Mouse (Mus musculus): ENCODE results near the gene Serpina5. TPM values are rescaled to one million over a fixed set of nuclear protein-coding genes. Genes with fewer than 3 reads are reported as not detected.

Serpina5 gene
- polyA plus RNA-seq (2014; fragmentation: Nextera tagmentation; extraction: Ambion mirVana) = not detected in 2 replicates

- Histone ChIP-seq H3K9me3 (ENCODE audit: control insufficient read depth, low read depth, low read length) (no peaks in the 10 kb centered on the region), H3K9ac (replicated peaks; ENCODE audit: low read depth, low read length) (no peak within 1 kb of the TSS), H3K4me3 (ENCODE audit: low read depth, low read length) (no peak within 1 kb of the TSS), H3K4me1 (ENCODE audit: control insufficient read depth, insufficient read depth, low read length) (no peaks in the 10 kb centered on the region), H3K27ac (ENCODE audit: low read length) (no peak within 1 kb of the TSS), H3K36me3 (ENCODE audit: control insufficient read depth, insufficient read depth, low read length) (no peaks in the 10 kb centered on the region), H3K4me2 (replicated peaks; ENCODE audit: low read depth, low read length) (no peak within 1 kb of the TSS), H3K27me3 (ENCODE audit: control insufficient read depth, insufficient read depth, low read length) (no peaks in the 10 kb centered on the region)
- no peak for ATAC-seq (ENCODE audit: insufficient number of reproducible peaks, insufficient read depth, low FRiP score, low read depth)
- WGBS = 85% methylated on average over 6 of the region's 6 CpGs
Observed at GRCm38 (mm10) chr12:104100768-104101167, at the start of gene Serpina5. Serpina5 (plus strand) TSS chr12:104101113.

GRCm38 (mm10) chr12:104053995-104054394 is 46.9 kb upstream of the Serpina5 start:
- Histone ChIP-seq H3K36me3 (ENCODE audit: control insufficient read depth, insufficient read depth, low read length) (no peaks in the 10 kb centered on the region), H3K4me2 (replicated peaks; ENCODE audit: low read depth, low read length) (no peak overlapping the region), H3K4me1 (ENCODE audit: control insufficient read depth, insufficient read depth, low read length) (no peaks in the 10 kb centered on the region), H3K27ac (ENCODE audit: low read length) (no peak overlapping the region), H3K27me3 (ENCODE audit: control insufficient read depth, insufficient read depth, low read length) (no peaks in the 10 kb centered on the region), H3K9me3 (ENCODE audit: control insufficient read depth, low read depth, low read length) (no peaks in the 10 kb centered on the region), H3K4me3 (ENCODE audit: low read depth, low read length) (no peak overlapping the region), H3K9ac (replicated peaks; ENCODE audit: low read depth, low read length) (no peak overlapping the region)
- 64% methylated on average over 1 of the region's 1 CpGs for WGBS
- ATAC-seq (ENCODE audit: insufficient number of reproducible peaks, insufficient read depth, low FRiP score, low read depth) = no peak

- no peak for ATAC-seq (ENCODE audit: insufficient number of reproducible peaks, insufficient read depth, low FRiP score, low read depth)
- Histone ChIP-seq H3K27ac (ENCODE audit: low read length) (no peak overlapping the region), H3K4me3 (ENCODE audit: low read depth, low read length) (no peak overlapping the region), H3K9me3 (ENCODE audit: control insufficient read depth, low read depth, low read length) (no peaks in the 10 kb centered on the region), H3K4me2 (replicated peaks; ENCODE audit: low read depth, low read length) (no peak overlapping the region), H3K27me3 (ENCODE audit: control insufficient read depth, insufficient read depth, low read length) (no peaks in the 10 kb centered on the region), H3K4me1 (ENCODE audit: control insufficient read depth, insufficient read depth, low read length) (no peaks in the 10 kb centered on the region), H3K36me3 (ENCODE audit: control insufficient read depth, insufficient read depth, low read length) (no peaks in the 10 kb centered on the region), H3K9ac (replicated peaks; ENCODE audit: low read depth, low read length) (no peak overlapping the region)
- 79% methylated on average over 8 of the region's 8 CpGs for WGBS
Observed at GRCm38 (mm10) chr12:104055755-104056154, 45.2 kb upstream of the Serpina5 start.

GRCm38 (mm10) chr12:104057050-104057449 is 43.9 kb upstream of the Serpina5 start:
- Histone ChIP-seq H3K9me3 (ENCODE audit: control insufficient read depth, low read depth, low read length) (no peaks in the 10 kb centered on the region), H3K4me3 (ENCODE audit: low read depth, low read length) (no peak overlapping the region), H3K27ac (ENCODE audit: low read length) (no peak overlapping the region), H3K9ac (replicated peaks; ENCODE audit: low read depth, low read length) (no peak overlapping the region), H3K36me3 (ENCODE audit: control insufficient read depth, insufficient read depth, low read length) (no peaks in the 10 kb centered on the region), H3K4me2 (replicated peaks; ENCODE audit: low read depth, low read length) (no peak overlapping the region), H3K4me1 (ENCODE audit: control insufficient read depth, insufficient read depth, low read length) (no peaks in the 10 kb centered on the region), H3K27me3 (ENCODE audit: control insufficient read depth, insufficient read depth, low read length) (no peaks in the 10 kb centered on the region)
- no peak for ATAC-seq (ENCODE audit: insufficient number of reproducible peaks, insufficient read depth, low FRiP score, low read depth)
- 22% methylated on average over 4 of the region's 4 CpGs for whole genome bisulfite sequencing

GRCm38 (mm10) chr12:104057531-104057930 is 43.4 kb upstream of the Serpina5 start:
- WGBS = 80% methylated on average over 7 of the region's 7 CpGs
- no peak overlapping the region for H3K4me3 ChIP-seq (ENCODE audit: low read depth, low read length)
- no peaks in the 10 kb centered on the region for H3K36me3 ChIP-seq (ENCODE audit: control insufficient read depth, insufficient read depth, low read length)
- ATAC-seq (ENCODE audit: insufficient number of reproducible peaks, insufficient read depth, low FRiP score, low read depth) = no peak
- no peaks in the 10 kb centered on the region for H3K9me3 ChIP-seq (ENCODE audit: control insufficient read depth, low read depth, low read length)
- no peak overlapping the region for H3K27ac ChIP-seq (ENCODE audit: low read length)
- H3K4me1 ChIP-seq (ENCODE audit: control insufficient read depth, insufficient read depth, low read length) = no peaks in the 10 kb centered on the region
- no peak overlapping the region for H3K4me2 ChIP-seq (replicated peaks; ENCODE audit: low read depth, low read length)
- no peak overlapping the region for H3K9ac ChIP-seq (replicated peaks; ENCODE audit: low read depth, low read length)
- H3K27me3 ChIP-seq (ENCODE audit: control insufficient read depth, insufficient read depth, low read length) = no peaks in the 10 kb centered on the region

- Histone ChIP-seq H3K9me3 (ENCODE audit: control insufficient read depth, low read depth, low read length) (no peaks in the 10 kb centered on the region), H3K4me2 (replicated peaks; ENCODE audit: low read depth, low read length) (no peak overlapping the region), H3K4me1 (ENCODE audit: control insufficient read depth, insufficient read depth, low read length) (no peaks in the 10 kb centered on the region), H3K27me3 (ENCODE audit: control insufficient read depth, insufficient read depth, low read length) (no peaks in the 10 kb centered on the region), H3K4me3 (ENCODE audit: low read depth, low read length) (no peak overlapping the region), H3K36me3 (ENCODE audit: control insufficient read depth, insufficient read depth, low read length) (no peaks in the 10 kb centered on the region), H3K9ac (replicated peaks; ENCODE audit: low read depth, low read length) (no peak overlapping the region), H3K27ac (ENCODE audit: low read length) (no peak overlapping the region)
- WGBS = 76% methylated on average over 6 of the region's 6 CpGs
- ATAC-seq (ENCODE audit: insufficient number of reproducible peaks, insufficient read depth, low FRiP score, low read depth) = no peak
Observed at GRCm38 (mm10) chr12:104060126-104060525, 40.8 kb upstream of the Serpina5 start.

- Histone ChIP-seq H3K27me3 (ENCODE audit: control insufficient read depth, insufficient read depth, low read length) (no peaks in the 10 kb centered on the region), H3K9ac (replicated peaks; ENCODE audit: low read depth, low read length) (no peak overlapping the region), H3K27ac (ENCODE audit: low read length) (no peak overlapping the region), H3K9me3 (ENCODE audit: control insufficient read depth, low read depth, low read length) (no peaks in the 10 kb centered on the region), H3K4me3 (ENCODE audit: low read depth, low read length) (no peak overlapping the region), H3K4me2 (replicated peaks; ENCODE audit: low read depth, low read length) (no peak overlapping the region), H3K36me3 (ENCODE audit: control insufficient read depth, insufficient read depth, low read length) (no peaks in the 10 kb centered on the region), H3K4me1 (ENCODE audit: control insufficient read depth, insufficient read depth, low read length) (no peaks in the 10 kb centered on the region)
- 51% methylated on average over 2 of the region's 2 CpGs for WGBS
- ATAC-seq (ENCODE audit: insufficient number of reproducible peaks, insufficient read depth, low FRiP score, low read depth) = no peak
Observed at GRCm38 (mm10) chr12:104061862-104062261, 39.1 kb upstream of the Serpina5 start.

GRCm38 (mm10) chr12:104064532-104064931 is 36.4 kb upstream of the Serpina5 start:
- no peak overlapping the region for H3K4me2 ChIP-seq (replicated peaks; ENCODE audit: low read depth, low read length)
- no peaks in the 10 kb centered on the region for H3K36me3 ChIP-seq (ENCODE audit: control insufficient read depth, insufficient read depth, low read length)
- H3K27ac ChIP-seq (ENCODE audit: low read length) = no peak overlapping the region
- H3K4me1 ChIP-seq (ENCODE audit: control insufficient read depth, insufficient read depth, low read length) = no peaks in the 10 kb centered on the region
- WGBS = 67% methylated on average over 4 of the region's 4 CpGs
- H3K9ac ChIP-seq (replicated peaks; ENCODE audit: low read depth, low read length) = no peak overlapping the region
- H3K27me3 ChIP-seq (ENCODE audit: control insufficient read depth, insufficient read depth, low read length) = no peaks in the 10 kb centered on the region
- no peaks in the 10 kb centered on the region for H3K9me3 ChIP-seq (ENCODE audit: control insufficient read depth, low read depth, low read length)
- no peak for ATAC-seq (ENCODE audit: insufficient number of reproducible peaks, insufficient read depth, low FRiP score, low read depth)
- no peak overlapping the region for H3K4me3 ChIP-seq (ENCODE audit: low read depth, low read length)

- H3K4me3 ChIP-seq (ENCODE audit: low read depth, low read length) = no peak overlapping the region
- H3K9me3 ChIP-seq (ENCODE audit: control insufficient read depth, low read depth, low read length) = no peaks in the 10 kb centered on the region
- no peaks in the 10 kb centered on the region for H3K27me3 ChIP-seq (ENCODE audit: control insufficient read depth, insufficient read depth, low read length)
- ATAC-seq (ENCODE audit: insufficient number of reproducible peaks, insufficient read depth, low FRiP score, low read depth) = no peak
- H3K36me3 ChIP-seq (ENCODE audit: control insufficient read depth, insufficient read depth, low read length) = no peaks in the 10 kb centered on the region
- H3K9ac ChIP-seq (replicated peaks; ENCODE audit: low read depth, low read length) = no peak overlapping the region
- H3K27ac ChIP-seq (ENCODE audit: low read length) = no peak overlapping the region
- H3K4me2 ChIP-seq (replicated peaks; ENCODE audit: low read depth, low read length) = no peak overlapping the region
- 75% methylated on average over 4 of the region's 4 CpGs for WGBS
- no peaks in the 10 kb centered on the region for H3K4me1 ChIP-seq (ENCODE audit: control insufficient read depth, insufficient read depth, low read length)
Observed at GRCm38 (mm10) chr12:104064996-104065395, 35.9 kb upstream of the Serpina5 start.
